Mouse (Mus musculus) small intestine, adult 2 months (tissue): Measurements from ENCODE around the gene Atraid.

Experiments used
- CTCF ChIP-seq: fragments of 200-500 bp; IDR thresholded peaks from 2 replicates; pipeline ENCODE4 v1.5.1; 2012; ENCODE audit warnings: low read depth, mild to moderate bottlenecking, control low read depth, inconsistent platforms, low read length, moderate library complexity, mixed read lengths; ENCODE audit not compliant: insufficient replicate concordance, insufficient read length; ENCODE audit errors: extremely low read depth
- POLR2A ChIP-seq: fragments of 200-500 bp; IDR thresholded peaks from 2 replicates; pipeline ENCODE4 v1.6.1; 2012; ENCODE audit warnings: low read depth, mild to moderate bottlenecking, control low read depth, inconsistent platforms, low read length, moderate library complexity

GRCm38 (mm10) chr5:31046416-31046815 lies 1.7 kb upstream of the Atraid start:
- TF ChIP-seq CTCF = no peak
- no peak for TF ChIP-seq POLR2A
